Mouse (Mus musculus): ENCODE results near the gene Elfn2.

DNA sequence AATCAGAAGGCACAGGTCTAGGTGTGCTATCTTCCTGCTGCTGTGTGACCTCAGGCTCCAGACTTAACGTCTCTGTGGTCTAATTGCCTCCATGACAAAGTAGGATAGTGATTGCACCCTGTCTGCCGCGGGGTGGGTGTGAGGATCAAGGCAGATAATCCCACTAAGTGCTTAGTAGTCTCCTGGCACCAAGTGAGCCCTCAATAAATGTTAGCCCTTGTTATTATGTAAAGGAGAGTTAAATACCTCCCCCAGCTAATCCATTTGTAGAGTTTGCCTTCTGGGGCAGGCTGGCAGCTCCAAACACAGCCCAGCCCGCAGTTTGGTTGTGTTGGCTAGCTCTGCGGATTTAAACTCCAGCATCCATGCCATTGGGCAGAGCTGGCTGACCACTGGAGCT, 22.8 kb downstream of the Elfn2 start:
- no peak for TF ChIP-seq CTCF (IDR thresholded peaks at IDR 0.05; ENCODE audit: low read depth)
- no peak for TF ChIP-seq EP300 (IDR thresholded peaks at IDR 0.05; ENCODE audit: low read depth)
